Mouse (Mus musculus): ENCODE measurements around the gene Aup1.

Aup1 gene

DNA sequence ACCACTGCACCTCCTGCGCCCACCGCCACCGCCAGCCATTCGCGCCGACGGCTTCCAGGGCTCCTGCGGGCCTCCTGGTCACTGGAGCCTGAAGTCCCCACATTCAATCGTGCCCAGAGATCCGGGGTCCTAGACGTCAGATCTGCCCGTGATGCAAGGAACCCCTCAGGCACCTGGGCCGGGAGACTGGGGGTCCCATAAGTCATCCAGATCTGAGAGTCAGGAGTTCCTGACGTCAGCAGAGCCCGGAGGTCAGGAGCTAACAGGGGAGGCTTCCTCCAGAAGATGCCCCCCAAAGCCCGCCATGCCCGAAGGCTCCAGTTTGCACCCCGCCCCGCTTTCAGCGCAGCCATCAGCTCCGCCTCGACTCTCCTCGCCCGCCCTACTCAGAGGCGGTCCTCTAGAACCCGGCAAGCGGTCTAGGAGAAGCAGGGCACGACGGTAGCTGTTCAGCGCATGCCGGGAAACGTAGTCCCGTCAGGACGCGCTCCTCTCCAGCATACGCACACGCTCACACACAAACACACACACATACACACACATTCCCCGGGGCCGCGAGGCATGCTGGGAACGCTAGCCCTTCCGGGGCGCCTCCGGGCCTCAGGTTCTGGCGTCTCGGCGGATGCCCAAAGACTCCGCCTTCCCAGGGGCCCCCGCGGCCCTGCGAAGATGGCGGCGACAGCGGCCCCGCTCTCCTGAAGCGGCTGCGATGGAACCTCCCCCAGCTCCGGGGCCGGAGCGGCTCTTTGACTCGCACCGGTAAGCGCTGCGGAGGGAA, at the start of gene Aup1:
Gene Aup1, plus strand, starts transcription at position 448 of the 778 bp plus-strand sequence.
- in situ Hi-C loops (cut with MseI, MboI), result no loop called here

GRCm38 (mm10) chr6:83004872-83005271, 49.4 kb upstream of the Aup1 start:
- in situ Hi-C loops (cut with MseI, MboI), result loop anchor here in 1 of 2 experiments (25.0 kb wide), 1 partner anchor 282 kb away; no protein-coding TSS in a partner anchor

GRCm38 (mm10) chr6:83005444-83006011, 48.8 kb upstream of the Aup1 start:
- in situ Hi-C loops (cut with MseI, MboI), result loop anchor here in 1 of 2 experiments (25.0 kb wide), 1 partner anchor 282 kb away; no protein-coding TSS in a partner anchor

DNA sequence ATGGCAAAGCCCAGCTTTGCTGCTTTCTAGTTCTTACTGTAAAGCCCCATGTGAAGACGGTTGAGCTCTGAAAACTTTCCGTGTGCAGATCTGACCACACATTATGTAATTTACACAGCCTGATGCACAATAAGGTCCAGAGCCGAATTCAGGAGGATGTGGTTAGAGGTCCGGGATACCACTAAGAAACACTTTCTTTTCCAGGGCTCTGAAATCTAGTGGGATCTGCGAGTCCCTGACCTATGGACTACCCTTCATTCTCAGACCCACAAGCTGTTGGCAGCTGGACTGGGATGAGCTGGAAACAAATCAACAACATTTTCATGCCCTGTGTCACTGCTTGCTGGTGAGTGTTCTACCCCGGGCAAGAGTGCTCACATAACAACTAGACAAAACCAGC, 48.2 kb upstream of the Aup1 start:
- in situ Hi-C loops (cut with MseI, MboI), result loop anchor here in 1 of 2 experiments (25.0 kb wide), 1 partner anchor 281 kb away; no protein-coding TSS in a partner anchor

DNA sequence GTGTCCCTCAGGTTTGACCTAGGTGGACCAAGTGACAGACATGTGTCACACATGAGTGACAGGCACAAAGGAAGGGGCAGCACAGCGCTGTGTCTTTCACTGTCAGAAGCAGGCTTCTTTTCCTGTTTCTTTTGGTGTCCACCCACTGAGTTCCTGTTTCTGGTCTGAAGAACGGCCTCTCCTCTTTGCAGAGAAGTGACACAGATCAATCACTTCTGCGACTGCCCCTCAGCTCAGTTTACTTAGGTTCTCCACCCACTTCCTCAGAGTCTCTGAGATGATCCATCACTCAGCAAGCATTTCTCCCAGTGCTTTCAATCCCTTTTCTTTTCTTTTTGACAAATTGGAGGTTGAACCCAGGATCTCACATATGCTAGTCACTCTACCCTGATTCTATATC, 45.7 kb upstream of the Aup1 start:
- in situ Hi-C loops (cut with MseI, MboI), result loop anchor here in 1 of 2 experiments (25.0 kb wide), 1 partner anchor 279 kb away; no protein-coding TSS in a partner anchor

GRCm38 (mm10) chr6:83010010-83010409, 44.3 kb upstream of the Aup1 start:
- in situ Hi-C loops (cut with MseI, MboI), result loop anchor here in 1 of 2 experiments (25.0 kb wide), 1 partner anchor 277 kb away; no protein-coding TSS in a partner anchor

DNA sequence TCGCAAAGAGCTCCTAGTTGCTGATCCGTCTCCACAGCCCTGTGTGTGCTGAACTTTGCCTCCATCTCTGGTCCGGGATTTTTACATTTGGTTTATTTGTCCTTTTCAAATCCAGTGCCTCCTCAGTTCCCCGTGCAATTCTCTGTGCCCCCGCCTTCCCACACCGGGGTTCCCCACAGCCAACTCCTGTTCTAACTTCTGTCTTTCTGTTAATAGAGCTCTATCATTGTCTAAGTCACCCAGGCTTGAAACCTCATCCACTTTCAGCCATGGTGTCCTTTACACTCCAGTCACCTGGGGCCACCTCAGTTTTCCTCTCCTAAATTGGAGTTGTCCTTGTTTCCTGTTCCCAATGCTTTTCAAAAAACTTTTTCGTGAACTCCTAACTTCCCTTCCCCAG, 43.1 kb upstream of the Aup1 start:
- in situ Hi-C loops (cut with MseI, MboI), result loop anchor here in 1 of 2 experiments (25.0 kb wide), 1 partner anchor 276 kb away; no protein-coding TSS in a partner anchor

GRCm38 (mm10) chr6:83011756-83012155, 42.6 kb upstream of the Aup1 start:
- in situ Hi-C loops (cut with MseI, MboI), result loop anchor here in 1 of 2 experiments (25.0 kb wide), 1 partner anchor 276 kb away; no protein-coding TSS in a partner anchor

DNA sequence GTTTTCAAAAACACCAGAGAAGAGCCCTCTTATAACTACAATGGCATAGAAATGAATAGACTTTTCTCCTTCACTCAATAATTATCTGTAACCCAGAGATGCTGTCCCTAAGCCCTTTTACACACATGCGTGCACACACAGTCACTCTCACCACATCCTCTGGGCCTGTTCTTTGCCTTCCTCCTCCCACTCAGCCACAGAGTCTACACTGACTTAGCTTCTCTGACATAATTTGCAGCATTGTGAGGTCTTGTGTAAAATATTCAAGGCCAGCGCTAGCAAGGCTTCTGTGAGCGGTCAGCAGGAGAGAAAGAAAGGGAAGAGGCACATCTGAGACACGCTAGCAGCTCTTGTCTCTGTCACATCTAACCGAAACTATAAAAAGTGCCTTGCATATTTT, 40.9 kb upstream of the Aup1 start:
- in situ Hi-C loops (cut with MseI, MboI), result loop anchor here in 1 of 2 experiments (25.0 kb wide), 1 partner anchor 274 kb away; no protein-coding TSS in a partner anchor

DNA sequence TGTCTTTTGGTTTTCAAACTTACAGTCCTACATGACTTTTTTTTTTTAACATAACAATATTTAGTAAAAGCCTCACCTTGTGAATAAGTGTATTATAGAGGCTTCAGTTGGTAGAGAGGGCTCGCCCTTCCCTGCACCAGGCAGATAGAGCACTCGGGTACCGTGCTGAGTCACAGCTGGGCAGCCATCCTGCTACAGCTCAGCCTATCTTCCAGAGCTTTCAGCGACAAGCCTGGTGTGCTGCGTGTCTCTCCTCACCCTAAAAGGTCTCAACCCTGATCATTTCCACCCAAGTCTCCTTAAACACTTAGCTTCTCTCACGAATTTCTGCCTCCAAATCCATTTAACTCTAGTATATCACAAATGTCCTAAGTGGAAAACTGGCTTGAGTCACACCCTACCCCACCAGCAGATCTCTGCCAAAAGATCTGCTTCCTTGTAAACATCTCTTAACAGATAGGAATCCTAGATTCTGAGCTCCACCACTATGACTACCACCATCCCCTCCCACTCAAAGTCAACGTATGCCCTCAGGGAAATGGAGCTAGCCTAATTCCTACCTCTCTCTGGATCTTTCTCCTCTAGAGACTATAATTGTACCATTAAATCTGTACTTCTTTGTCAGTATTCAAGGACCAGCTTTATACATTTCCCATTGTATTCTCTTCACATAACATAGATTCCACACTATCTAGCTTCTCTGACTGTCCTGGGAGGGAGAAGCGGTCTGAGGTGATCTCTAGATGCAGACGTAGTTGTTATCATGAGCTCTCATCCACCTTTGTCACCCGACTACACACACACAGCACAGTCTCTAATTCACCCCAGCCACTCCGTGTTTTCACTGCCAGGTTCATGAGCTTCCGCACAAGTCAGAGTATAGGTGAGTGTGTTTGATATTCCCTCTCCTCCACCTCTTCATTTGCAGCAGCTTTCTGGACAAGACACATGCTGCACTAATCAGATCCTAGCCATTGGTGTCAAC, 39.5 kb upstream of the Aup1 start:
- in situ Hi-C loops (cut with MseI, MboI), result loop anchor here in 1 of 2 experiments (25.0 kb wide), 1 partner anchor 273 kb away; no protein-coding TSS in a partner anchor

DNA sequence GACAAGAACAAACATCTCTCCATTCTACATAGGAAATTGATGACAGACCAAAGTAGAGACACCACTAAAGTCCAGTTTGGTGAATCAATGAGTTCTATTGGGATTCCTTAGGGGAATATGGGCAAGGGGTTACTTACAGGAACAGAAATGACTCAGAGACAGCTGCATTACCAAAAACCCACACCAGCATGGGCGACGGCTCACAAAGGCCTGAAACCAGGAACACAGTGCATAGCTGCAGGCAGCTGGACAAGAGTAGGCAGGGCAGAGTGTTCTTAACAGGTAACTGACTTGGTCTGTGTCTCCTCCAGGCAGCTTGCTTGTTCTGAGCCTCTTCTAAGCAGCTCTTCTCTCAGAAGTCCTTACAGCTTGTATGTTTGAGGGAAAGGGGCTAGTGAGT, 38.6 kb upstream of the Aup1 start:
- in situ Hi-C loops (cut with MseI, MboI), result loop anchor here in 1 of 2 experiments (25.0 kb wide), 1 partner anchor 272 kb away; no protein-coding TSS in a partner anchor

DNA sequence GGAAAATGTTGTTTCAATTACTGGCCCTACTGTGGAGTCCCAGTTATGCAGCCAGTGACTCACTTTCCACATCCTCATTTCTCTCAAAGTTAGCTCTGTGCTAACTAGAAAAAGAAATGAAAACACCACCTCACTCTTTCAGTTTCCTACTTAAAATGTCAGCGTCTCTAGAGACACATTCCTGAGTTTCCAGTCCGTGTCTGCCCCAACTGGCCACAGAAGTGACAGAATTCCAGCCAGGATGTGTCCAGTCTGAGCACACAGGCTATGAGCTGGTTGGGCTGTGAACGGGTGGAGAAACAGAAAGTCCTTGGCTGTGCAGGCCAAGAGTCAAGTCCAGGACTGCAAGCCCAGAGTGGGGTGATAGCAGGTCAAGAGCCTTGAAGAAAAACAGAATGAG, 37.1 kb upstream of the Aup1 start:
- in situ Hi-C loops (cut with MseI, MboI), result loop anchor here in 1 of 2 experiments (25.0 kb wide), 1 partner anchor 270 kb away; no protein-coding TSS in a partner anchor

DNA sequence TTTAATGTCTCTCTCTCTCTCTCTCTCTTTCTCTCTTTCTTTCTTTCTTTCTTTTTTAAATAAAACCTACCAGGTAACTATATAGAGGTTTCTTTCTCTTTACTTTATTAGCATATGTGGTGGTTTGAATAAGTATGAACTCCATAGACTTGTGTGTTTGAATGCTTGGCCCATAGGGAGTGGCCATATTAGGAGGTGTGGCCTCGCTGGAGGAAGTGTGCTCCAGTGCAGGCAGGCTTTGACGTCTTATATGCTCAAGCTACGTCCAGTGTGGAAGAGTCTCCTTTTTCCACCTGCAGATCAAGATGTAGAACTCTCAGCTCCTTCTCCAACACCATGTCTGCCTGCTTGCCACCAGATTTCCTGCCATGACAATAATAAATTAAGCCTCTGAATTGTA, 35.3 kb upstream of the Aup1 start:
- in situ Hi-C loops (cut with MseI, MboI), result loop anchor here in 1 of 2 experiments (25.0 kb wide), 1 partner anchor 268 kb away; no protein-coding TSS in a partner anchor

GRCm38 (mm10) chr6:83020121-83020520, 34.2 kb upstream of the Aup1 start:
- in situ Hi-C loops (cut with MseI, MboI), result loop anchor here in 1 of 2 experiments (25.0 kb wide), 1 partner anchor 267 kb away; no protein-coding TSS in a partner anchor

DNA sequence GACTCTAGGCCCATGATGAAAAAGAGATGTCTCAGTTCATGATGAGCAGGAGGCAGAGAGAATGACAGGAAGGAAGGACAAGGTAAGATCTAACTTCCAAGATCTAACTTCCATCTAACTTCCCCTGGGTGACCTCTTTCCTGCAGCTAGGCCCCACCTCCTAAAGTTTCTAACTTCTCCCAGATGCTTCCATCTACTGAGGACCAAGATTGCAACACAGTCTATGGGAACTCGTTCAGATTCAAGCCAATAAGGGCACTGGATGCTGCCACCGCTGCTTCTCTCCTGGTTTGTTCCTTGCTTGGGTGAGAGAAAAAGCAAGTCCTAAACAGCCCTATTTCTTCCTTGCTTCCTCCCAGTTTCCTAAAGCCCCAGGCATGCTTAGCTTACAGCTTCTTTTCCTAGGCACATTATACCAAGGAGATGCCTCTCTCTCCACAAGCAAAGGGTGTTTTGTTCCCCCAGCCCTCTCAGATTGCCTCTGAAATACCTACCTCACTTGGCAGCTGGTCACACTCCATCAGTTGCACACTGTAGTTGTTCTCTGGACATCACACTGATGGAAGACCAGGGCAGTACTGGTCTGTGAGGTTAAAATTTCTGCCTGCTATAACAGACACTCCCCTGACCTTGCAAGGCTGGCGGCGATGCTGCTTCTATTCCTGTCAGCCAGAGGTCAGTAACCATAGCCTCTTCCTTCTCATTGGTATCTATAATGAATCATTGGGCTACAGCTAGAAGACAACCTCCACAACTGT, 33.3 kb upstream of the Aup1 start:
- in situ Hi-C loops (cut with MseI, MboI), result loop anchor here in 1 of 2 experiments (25.0 kb wide), 1 partner anchor 266 kb away; no protein-coding TSS in a partner anchor

DNA sequence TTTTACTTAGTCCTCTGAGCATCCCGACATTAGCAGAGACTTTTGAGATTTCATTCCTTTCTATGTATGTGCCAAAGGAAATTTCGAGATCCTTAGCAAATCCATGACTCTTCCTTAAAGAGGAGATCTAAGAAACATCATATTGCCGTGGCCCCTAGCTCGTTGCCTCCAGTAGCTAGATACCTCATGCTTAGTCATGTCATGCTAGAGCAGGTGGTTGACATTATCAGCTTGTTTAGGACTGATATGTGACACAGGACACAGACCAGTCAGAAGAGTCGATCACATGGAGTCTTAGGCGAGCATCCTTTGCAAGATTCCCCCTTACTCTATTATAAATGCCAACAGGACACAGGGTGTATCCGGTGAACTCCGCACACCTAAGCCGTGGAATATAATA, 31.3 kb upstream of the Aup1 start:
- in situ Hi-C loops (cut with MseI, MboI), result loop anchor here in 1 of 2 experiments (25.0 kb wide), 1 partner anchor 264 kb away; no protein-coding TSS in a partner anchor

DNA sequence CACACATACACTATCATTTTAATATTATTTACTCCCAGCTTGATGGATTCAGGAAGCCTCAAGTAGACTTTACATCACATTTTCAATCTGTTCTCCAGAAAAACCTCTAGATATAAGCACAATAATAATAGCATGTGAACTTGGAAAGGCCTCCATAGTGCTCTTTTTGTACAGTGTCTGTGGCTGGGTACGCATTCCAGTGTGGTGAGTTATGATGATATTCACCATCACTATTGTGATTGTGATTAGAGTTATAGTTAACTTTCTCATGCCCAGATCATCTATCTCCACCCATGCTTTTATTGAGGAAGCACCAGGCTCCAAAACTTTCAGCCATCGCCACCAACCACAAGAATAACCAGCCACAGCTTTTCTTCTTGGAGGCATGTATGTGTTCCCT, 30.5 kb upstream of the Aup1 start:
- in situ Hi-C loops (cut with MseI, MboI), result loop anchor here in 1 of 2 experiments (25.0 kb wide), 1 partner anchor 264 kb away; no protein-coding TSS in a partner anchor

DNA sequence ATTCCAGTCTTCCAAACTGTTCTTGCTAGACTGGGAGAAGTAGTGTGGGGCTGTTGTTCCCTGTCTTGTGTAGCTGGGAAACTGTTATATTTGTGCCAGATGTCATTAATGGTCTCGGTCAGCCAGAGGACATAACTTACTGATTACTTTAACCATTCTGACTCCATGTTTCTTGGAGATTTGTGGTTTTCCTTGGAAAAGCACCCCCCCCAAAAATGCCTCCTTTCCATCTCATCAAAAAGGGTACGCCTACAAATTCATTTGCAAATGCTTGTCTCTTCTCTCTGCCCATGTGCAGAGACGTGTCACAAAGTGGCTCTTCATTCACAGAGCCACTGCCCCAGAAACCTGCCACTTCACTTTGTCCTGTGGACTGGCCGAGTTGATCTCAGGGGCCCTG, 29.9 kb upstream of the Aup1 start:
- in situ Hi-C loops (cut with MseI, MboI), result loop anchor here in 1 of 2 experiments (25.0 kb wide), 1 partner anchor 263 kb away; no protein-coding TSS in a partner anchor

DNA sequence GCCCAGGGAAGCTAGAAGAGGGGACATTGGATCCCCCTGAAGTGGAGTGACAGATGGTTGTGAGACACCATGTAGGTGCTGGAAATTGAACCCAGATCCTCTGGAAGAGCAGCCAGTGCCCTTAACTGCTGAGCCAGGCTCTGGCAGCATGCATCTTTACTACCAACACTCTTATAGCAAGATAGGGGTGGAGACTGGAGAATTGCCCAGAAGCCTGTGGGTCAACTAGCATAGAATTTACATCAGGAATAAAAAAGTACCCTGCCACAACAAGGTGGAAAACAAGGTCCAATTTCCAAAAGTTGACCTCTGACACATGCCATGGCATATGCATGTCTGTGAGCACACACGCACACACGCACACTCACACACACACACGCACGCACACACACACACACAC, 29.1 kb upstream of the Aup1 start:
- in situ Hi-C loops (cut with MseI, MboI), result no loop called here

DNA sequence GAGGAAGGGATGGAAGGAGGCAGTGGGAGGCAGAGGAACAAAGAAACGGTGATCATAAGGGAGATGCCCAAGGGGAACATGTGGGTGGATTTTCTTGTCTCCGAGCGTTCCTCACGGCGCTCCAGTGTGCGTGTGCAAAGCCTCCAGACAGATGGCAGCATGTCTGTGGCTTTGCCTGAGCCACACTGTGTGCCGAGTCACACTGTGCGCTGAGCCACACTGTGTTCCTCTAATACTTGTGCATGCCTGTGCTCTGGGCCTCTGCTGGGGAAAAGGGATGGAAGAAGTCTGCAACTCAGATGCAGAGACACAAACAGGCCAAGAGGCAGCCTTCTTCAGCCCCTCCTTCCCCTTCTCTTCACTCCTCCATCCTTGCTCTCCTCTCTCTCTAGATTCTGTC, 27.0 kb upstream of the Aup1 start:
- in situ Hi-C loops (cut with MseI, MboI), result no loop called here
